Mouse (Mus musculus): ENCODE measurements at regions not wholly inside any gene's neighbourhood (a gene's known extent, or its start where the extent isn't known, plus 50 kb on each side); places are given as distances from the start of the nearest gene placed in this dataset.
A peak's percentile ranks its signal among the peaks of the same experiment; 100 is the strongest.

DNA sequence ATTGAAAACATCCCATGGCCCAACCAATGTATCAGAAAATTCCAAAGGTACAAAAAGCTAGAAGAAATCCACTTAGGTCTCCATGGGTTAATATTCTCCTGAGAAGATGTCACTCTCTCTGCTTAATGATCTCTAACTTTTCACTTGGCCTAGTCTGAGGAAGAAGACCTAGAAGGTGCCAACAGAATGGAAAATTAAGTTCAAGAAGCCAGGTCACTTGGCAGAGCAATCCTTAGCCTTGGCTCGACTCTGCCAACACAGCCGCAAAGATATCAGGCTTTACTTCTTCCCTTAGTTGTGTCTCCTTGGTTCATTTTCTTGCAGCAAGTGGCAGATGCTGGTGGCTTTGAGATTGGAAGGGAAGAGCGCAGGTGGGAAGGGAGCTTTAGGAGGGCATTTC lies 476.6 kb upstream of the Id4 start:
- Histone ChIP-seq H3K4me3 (replicated peaks) (no peak overlapping the region), H3K4me2 (no peak overlapping the region), H3K9me3 (replicated peaks) (no peaks in the 10 kb centered on the region), H3K27me3 (no peaks in the 10 kb centered on the region), H3K36me3 (no peaks in the 10 kb centered on the region), H3K4me1 (no peaks in the 10 kb centered on the region), H3K27ac (no peak overlapping the region), H3K9ac (no peak overlapping the region)
- no peak for ATAC-seq (replicated peaks; ENCODE audit: low FRiP score)
- WGBS = 82% methylated on average over 3 of the region's 3 CpGs

DNA sequence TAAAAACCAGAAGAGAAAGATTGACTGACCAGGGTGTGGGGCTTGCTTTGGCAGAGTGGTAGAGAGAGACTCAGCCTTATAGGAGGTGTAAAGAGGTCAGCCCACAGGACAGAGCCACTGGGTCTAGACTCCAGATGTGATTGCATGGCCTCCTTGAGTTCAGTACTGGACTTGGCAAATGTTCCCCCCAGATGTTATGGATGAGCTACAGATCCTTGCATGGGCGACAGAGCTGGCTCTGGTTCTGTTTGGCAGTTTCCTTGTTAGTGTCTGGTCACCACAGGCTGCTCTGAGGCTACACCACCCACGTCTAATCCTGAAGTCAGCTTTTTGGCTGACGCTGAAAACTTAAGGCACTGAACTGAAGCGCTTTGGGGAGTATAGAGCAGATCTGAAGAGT lies 463.2 kb upstream of the Id4 start:
- Histone ChIP-seq H3K4me3 (replicated peaks) (no peak overlapping the region), H3K9ac (no peak overlapping the region), H3K36me3 (no peaks in the 10 kb centered on the region), H3K27me3 (no peaks in the 10 kb centered on the region), H3K27ac (no peak overlapping the region), H3K4me2 (no peak overlapping the region), H3K4me1 (no peaks in the 10 kb centered on the region), H3K9me3 (replicated peaks) (no peaks in the 10 kb centered on the region)
- no peak for ATAC-seq (replicated peaks; ENCODE audit: low FRiP score)
- 65% methylated on average over 4 of the region's 4 CpGs for WGBS

DNA sequence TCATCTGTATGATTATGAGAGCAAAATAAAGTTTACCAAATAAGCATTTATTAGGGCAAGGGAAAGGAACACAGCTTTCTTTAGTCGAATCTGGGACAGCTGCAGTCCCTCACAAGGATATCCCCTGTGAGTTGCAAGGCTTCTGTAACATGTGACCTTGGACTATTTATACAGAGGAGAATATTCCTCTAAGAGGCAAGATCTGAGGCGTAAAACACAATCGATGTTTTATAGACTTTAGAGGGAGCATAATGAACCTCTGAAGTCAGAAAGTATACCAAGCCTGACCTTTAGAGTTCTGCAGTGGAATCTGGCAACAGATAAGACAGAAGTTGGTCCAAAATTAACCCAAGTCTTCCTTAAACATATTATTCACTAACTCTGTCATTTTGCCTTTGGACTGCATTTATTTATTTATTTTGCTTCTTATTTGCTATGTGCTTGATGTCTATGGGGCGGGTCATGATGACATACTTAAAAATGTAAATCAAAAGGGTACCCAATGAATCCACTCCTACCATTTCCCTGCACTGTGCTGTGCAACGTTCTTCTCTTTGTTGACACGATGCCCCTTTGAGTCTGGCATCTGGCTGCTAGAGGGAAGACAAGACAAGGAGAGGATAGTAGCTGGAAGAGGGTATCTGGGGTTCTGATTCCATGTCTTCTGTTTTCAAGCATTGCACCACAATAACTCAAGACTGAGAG lies 449.2 kb upstream of the Id4 start:
- Histone ChIP-seq H3K36me3 (no peaks in the 10 kb centered on the region), H3K9me3 (replicated peaks) (no peaks in the 10 kb centered on the region), H3K4me1 (no peaks in the 10 kb centered on the region), H3K9ac (no peak overlapping the region), H3K4me3 (replicated peaks) (no peak overlapping the region), H3K27me3 (no peaks in the 10 kb centered on the region), H3K4me2 (no peak overlapping the region), H3K27ac (peak overlapping the region; percentile 74; the same call in 1 of the 2 replicates)
- ATAC-seq (replicated peaks; ENCODE audit: low FRiP score) = peak; percentile 62; the same call in 1 of the 2 replicates
- 62% methylated on average over 6 of the region's 6 CpGs for WGBS

DNA sequence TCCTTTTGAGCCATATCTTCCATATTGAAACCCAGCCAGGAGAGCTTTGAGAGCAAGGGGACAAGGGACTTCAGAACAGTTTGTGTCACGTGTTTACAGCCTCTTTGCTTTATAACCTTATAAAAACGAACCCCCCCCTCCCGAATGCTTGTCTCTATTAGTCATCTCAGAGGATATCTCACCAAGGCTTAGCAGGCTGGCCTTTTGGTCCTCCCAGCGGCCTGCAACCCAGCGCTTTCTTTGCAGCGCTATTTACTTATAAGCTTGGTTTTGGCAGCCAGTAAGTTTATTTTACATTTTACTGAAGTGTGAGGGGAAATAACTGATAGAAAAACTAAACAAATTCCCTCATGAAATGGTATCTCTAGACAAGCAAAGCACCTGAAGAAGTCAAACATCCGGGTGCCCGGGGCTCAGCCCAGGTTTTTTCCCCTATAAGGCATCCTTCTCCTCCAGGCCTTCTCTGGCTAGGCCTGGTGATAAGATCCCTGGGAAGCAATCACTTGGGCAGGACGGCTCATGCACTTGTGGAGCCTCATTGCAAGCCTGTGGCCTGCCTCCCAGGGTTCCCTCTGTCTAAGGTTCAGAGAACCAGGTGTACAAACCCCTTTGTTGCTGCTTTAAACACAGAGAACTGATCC lies 442.0 kb upstream of the Id4 start:
- H3K36me3 ChIP-seq = no peaks in the 10 kb centered on the region
- H3K9ac ChIP-seq = no peak overlapping the region
- H3K9me3 ChIP-seq (replicated peaks) = no peaks in the 10 kb centered on the region
- 61% methylated on average over 9 of the region's 9 CpGs for WGBS
- no peak overlapping the region for H3K4me3 ChIP-seq (replicated peaks)
- no peaks in the 10 kb centered on the region for H3K27me3 ChIP-seq
- no peak overlapping the region for H3K27ac ChIP-seq
- no peaks in the 10 kb centered on the region for H3K4me1 ChIP-seq
- ATAC-seq (replicated peaks; ENCODE audit: low FRiP score) = no peak
- H3K4me2 ChIP-seq = no peak overlapping the region

DNA sequence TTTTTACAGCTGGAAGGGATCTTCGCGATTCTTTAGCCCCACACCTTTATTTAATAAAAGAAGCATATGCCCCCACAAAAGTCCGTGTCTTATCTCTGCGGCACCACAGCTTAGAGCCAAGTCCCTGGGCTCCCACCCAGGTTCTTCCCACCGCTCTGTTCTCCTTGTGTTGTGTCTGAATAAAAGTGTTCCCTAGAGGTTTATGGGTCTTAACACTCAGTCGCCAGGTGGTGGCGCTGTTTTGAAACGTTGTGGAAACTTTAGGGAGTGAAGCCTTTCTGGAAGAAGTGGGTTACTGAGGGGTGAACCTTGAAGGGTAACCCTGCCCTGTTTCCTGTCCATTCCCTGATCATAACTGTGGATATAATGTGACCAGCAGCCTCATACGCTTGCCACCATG lies 424.5 kb upstream of the Id4 start:
- no peaks in the 10 kb centered on the region for H3K4me1 ChIP-seq
- no peak overlapping the region for H3K9ac ChIP-seq
- no peak for ATAC-seq (replicated peaks; ENCODE audit: low FRiP score)
- no peaks in the 10 kb centered on the region for H3K27me3 ChIP-seq
- no peaks in the 10 kb centered on the region for H3K9me3 ChIP-seq (replicated peaks)
- H3K4me2 ChIP-seq = no peak overlapping the region
- WGBS = 43% methylated on average over 9 of the region's 9 CpGs
- no peak overlapping the region for H3K4me3 ChIP-seq (replicated peaks)
- no peaks in the 10 kb centered on the region for H3K36me3 ChIP-seq
- H3K27ac ChIP-seq = no peak overlapping the region

DNA sequence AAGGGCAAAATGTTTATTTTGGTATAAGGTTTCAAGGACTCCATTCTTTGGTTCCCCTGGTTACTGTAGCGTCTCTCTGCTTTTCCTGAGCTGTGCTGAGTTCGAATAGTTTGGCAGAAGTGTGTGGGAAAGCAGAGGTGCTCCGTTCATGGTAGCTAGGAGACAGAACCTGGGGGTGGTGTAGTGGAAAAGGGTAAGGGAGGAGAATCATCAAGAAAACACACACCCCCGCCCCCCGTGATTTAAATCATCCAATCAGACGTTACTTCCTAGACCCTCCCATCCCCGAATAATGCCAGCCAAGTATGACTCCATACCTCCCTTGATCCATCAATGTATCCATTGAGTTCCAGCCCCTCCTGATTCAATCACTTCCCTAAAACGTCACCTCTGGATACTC lies 418.6 kb upstream of the Id4 start:
- no peaks in the 10 kb centered on the region for H3K27me3 ChIP-seq
- H3K4me1 ChIP-seq = peaks cover 6% of the 10 kb centered on the region; the same call in 1 of the 2 replicates
- H3K36me3 ChIP-seq = no peaks in the 10 kb centered on the region
- no peak overlapping the region for H3K27ac ChIP-seq
- H3K4me2 ChIP-seq = no peak overlapping the region
- H3K9ac ChIP-seq = no peak overlapping the region
- no peak overlapping the region for H3K4me3 ChIP-seq (replicated peaks)
- WGBS = 76% methylated on average over 8 of the region's 8 CpGs
- ATAC-seq (replicated peaks; ENCODE audit: low FRiP score) = no peak
- no peaks in the 10 kb centered on the region for H3K9me3 ChIP-seq (replicated peaks)

DNA sequence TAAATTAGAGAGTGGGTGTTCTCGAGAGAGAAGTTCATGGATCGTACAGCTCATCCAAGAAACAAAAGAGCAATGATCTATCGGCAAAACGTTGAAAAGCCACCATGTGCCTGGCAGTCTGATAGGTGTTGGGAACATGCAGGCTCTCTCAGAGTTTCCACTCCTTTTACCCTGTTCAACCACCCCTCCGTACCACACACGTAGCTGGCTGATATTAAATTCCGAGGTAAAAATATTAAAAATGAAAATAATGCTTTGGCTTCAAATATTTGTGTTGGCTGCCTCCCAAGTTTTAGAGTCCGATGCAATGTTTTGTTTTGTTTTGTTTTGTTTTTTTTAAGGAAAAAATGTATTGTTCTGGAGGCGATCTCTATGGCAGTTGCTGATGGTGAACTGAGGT lies 418.0 kb upstream of the Id4 start:
- 69% methylated on average over 9 of the region's 9 CpGs for WGBS
- no peak for ATAC-seq (replicated peaks; ENCODE audit: low FRiP score)
- H3K4me1 ChIP-seq = peaks cover 6% of the 10 kb centered on the region; the same call in 1 of the 2 replicates
- H3K4me2 ChIP-seq = no peak overlapping the region
- H3K36me3 ChIP-seq = no peaks in the 10 kb centered on the region
- no peaks in the 10 kb centered on the region for H3K27me3 ChIP-seq
- H3K4me3 ChIP-seq (replicated peaks) = no peak overlapping the region
- no peaks in the 10 kb centered on the region for H3K9me3 ChIP-seq (replicated peaks)
- H3K27ac ChIP-seq = no peak overlapping the region
- H3K9ac ChIP-seq = no peak overlapping the region

DNA sequence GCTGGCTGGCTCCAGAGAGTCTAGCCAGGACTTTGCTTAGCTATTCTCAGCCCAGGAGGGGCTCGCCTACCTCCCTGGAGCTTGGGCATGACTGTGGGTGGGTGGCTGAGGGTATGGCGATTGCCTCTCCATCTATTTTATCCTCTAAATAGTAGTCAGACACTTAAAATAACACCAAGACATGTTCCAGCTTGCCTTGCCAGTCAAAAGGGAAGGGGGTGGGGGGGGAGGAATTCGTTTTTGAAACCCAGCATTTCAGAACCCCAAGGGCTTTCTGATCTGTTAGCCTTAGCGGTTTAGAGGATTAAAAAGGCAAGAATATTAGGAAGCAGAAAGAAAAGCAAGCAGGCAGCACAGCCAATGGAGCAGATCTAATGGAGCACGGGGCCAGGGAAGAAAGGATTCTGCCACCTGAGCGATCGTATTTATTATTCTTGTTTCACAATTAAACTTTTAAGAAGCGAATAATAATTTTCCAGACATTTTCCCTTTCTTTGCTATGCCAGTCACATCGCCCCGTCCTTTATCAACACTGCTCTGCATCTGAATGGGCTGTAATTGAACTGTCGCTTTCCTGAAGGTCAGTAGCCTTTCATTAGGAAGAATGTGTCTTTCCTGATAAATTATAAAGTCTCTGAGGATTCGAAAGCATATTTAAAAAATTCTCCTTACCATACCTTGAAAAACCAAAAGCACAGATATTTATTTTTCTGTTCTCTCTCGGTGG lies 417.3 kb upstream of the Id4 start:
- WGBS = 59% methylated on average over 13 of the region's 13 CpGs
- Histone ChIP-seq H3K36me3 (no peaks in the 10 kb centered on the region), H3K4me3 (replicated peaks) (no peak overlapping the region), H3K9me3 (replicated peaks) (no peaks in the 10 kb centered on the region), H3K4me1 (peaks cover 9% of the 10 kb centered on the region; the same call in 1 of the 2 replicates), H3K9ac (no peak overlapping the region), H3K27ac (no peak overlapping the region), H3K4me2 (no peak overlapping the region), H3K27me3 (no peaks in the 10 kb centered on the region)
- ATAC-seq (replicated peaks; ENCODE audit: low FRiP score) = no peak

DNA sequence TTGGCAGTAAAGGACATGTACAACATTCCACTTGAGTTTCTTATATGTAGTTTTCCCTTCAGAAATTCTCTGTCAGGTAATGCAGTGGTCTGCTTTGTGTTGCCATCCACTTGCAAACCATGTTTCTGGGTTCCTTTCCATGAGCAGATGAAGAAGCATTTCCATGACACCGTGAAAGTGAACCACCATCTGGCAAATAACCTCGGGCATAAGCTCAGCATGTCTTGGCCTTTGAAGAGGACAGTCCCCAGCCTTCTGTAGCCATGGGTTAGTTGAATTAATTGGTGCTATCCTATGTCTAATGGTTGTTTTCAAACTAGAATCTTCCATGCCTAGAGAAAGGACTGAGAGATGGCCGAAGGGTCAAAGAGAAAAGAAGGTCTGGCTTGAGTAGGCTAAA lies 414.3 kb upstream of the Id4 start:
- H3K4me2 ChIP-seq = no peak overlapping the region
- H3K9me3 ChIP-seq (replicated peaks) = no peaks in the 10 kb centered on the region
- 93% methylated on average over 3 of the region's 3 CpGs for WGBS
- H3K4me3 ChIP-seq (replicated peaks) = no peak overlapping the region
- H3K9ac ChIP-seq = no peak overlapping the region
- no peak overlapping the region for H3K27ac ChIP-seq
- no peaks in the 10 kb centered on the region for H3K36me3 ChIP-seq
- peaks cover 11% of the 10 kb centered on the region; the same call in 1 of the 2 replicates for H3K4me1 ChIP-seq
- H3K27me3 ChIP-seq = no peaks in the 10 kb centered on the region
- ATAC-seq (replicated peaks; ENCODE audit: low FRiP score) = no peak

DNA sequence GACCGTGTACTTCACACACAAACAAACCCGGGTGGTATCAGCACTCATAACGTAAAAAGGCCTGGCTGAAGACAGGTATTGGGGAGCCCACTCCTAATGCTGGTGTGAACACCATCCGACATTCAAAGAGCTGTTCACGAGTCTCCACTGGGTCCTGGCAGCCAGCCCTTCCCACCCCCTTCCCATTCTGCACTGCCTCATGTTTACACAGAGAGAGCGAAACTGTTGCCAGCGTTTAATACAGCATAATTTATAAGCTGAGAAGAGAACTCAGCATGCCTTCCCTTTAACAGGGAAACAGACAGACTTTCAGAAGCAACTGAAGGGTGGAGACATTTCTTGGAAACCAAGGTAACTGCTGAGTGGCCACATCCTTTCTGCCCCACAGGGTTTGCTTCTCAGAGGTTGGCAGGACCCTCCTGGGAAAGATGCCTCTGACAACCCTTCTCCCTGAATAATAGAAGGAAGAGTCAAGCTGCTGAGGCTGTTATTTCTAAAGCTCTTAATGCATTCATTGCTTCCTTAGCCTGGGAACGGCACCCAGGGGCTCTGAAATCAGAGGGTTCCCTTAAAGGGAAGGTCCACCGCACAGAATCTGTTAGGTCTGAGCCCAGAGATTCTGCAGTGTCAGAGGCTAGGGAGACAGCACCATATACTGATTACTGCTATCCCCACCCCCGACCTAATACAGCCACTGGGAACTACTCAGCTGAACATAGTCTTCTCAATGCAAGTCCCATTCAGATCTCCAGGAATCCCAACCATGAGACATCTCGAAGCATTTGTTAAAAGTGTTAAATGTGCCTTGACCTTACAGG lies 412.4 kb upstream of the Id4 start:
- Histone ChIP-seq H3K27ac (no peak overlapping the region), H3K4me2 (no peak overlapping the region)

DNA sequence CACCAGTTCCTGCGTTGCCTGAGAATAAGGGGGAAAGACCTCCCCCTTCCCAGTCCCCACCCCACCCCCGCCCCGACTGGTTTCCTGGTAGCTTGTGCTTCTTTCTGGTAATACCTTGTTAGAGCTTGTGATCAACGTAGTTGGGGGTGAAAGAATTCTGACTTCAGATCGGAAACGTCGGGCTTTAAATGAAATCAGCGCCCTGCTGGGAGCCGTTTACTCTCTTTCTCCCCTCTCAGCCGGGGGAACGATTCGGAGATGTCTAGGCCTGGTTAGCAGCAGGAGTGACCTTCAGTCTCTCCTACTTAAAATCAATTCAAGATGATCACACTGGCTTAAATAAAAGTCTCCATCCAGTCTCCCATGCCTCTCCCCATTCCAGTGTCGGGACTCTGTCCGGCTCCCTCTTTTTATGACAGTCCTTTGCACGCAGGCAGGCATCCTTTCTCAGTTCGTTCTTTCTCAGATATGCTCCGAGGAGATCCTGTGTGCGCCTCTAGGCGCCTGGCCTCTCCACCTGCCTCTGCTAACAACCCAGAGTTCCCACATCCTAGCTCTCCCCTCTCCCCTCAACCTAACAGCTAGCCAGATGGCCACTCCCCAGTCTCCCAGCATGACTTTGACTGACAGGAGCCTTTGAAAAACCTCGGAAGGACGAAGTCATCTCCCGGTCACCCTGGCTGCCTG lies 405.5 kb upstream of the Id4 start:
- Histone ChIP-seq H3K4me2 (peak overlapping the region; percentile 47), H3K27me3 (peaks cover 10% of the 10 kb centered on the region), H3K4me3 (replicated peaks) (0 out of 2 replicates have a peak overlapping the region, but pooled peaks have one; percentile 6), H3K36me3 (no peaks in the 10 kb centered on the region), H3K9me3 (replicated peaks) (no peaks in the 10 kb centered on the region), H3K4me1 (peaks cover 18% of the 10 kb centered on the region), H3K27ac (no peak overlapping the region), H3K9ac (no peak overlapping the region)
- ATAC-seq (replicated peaks; ENCODE audit: low FRiP score) = no peak
- 6% methylated on average over 22 of the region's 22 CpGs for WGBS

More for the DNA sequence above, 412.4 kb upstream of the Id4 start:
- 58% methylated on average over 11 of the region's 11 CpGs for whole genome bisulfite sequencing
- Histone ChIP-seq H3K27me3 (no peaks in the 10 kb centered on the region), H3K36me3 (no peaks in the 10 kb centered on the region), H3K4me3 (replicated peaks) (no peak overlapping the region), H3K9me3 (replicated peaks) (no peaks in the 10 kb centered on the region), H3K4me1 (peaks cover 7% of the 10 kb centered on the region; the same call in 1 of the 2 replicates), H3K9ac (no peak overlapping the region)
- ATAC-seq (replicated peaks; ENCODE audit: low FRiP score) = no peak
